Mouse (Mus musculus) midbrain, embryonic 16.5 days (tissue): Measurements from ENCODE around the gene Dtnb. TPM values are rescaled to one million over a fixed set of nuclear protein-coding genes. Genes with fewer than 3 reads are reported as not detected.

Experiments used
- ATAC-seq: fragments of 200-750 bp; cut with Nextera tagmentation; 2 replicates; pipeline ENCODE4 v1.8.0; 2017; ENCODE audit warnings: moderate TSS enrichment
- H3K27ac ChIP-seq: fragments of 300-500 bp; sonication (generic); 2 replicates; pipeline ENCODE4 v1.5.1; 2014; ENCODE audit warnings: mild to moderate bottlenecking, low read length, mixed read lengths
- H3K27me3 ChIP-seq: fragments of 300-500 bp; sonication (generic); 2 replicates; pipeline ENCODE4 v1.6.1; 2014; ENCODE audit warnings: low read depth, low read length, mixed read lengths; ENCODE audit not compliant: control insufficient read depth, insufficient read depth
- H3K36me3 ChIP-seq: fragments of 300-500 bp; sonication (generic); 2 replicates; pipeline ENCODE4 v1.6.1; 2014; ENCODE audit warnings: mild to moderate bottlenecking, low read length, moderate library complexity, mixed read lengths; ENCODE audit not compliant: control insufficient read depth, insufficient read depth
- H3K4me1 ChIP-seq: fragments of 300-500 bp; sonication (generic); 2 replicates; pipeline ENCODE4 v1.6.1; 2014; ENCODE audit warnings: mild to moderate bottlenecking, low read length, mixed read lengths; ENCODE audit not compliant: control insufficient read depth, insufficient read depth
- H3K4me2 ChIP-seq: fragments of 300-500 bp; sonication (generic); 2 replicates; pipeline ENCODE4 v1.6.1; 2014; ENCODE audit warnings: mild to moderate bottlenecking, low read length, mixed read lengths
- H3K4me3 ChIP-seq: fragments of 300-500 bp; sonication (generic); 2 replicates; pipeline ENCODE4 v1.5.1; 2014; ENCODE audit warnings: low read depth, mild to moderate bottlenecking, low read length, moderate library complexity, mixed read lengths
- H3K9ac ChIP-seq: fragments of 300-500 bp; sonication (generic); 2 replicates; pipeline ENCODE4 v1.6.1; 2014; ENCODE audit warnings: low read depth, low read length, mixed read lengths
- H3K9me3 ChIP-seq: fragments of 300-500 bp; sonication (generic); replicated peaks from 2 replicates; pipeline ENCODE4 v1.6.1; 2014; ENCODE audit warnings: mild to moderate bottlenecking, low read length, mixed read lengths; ENCODE audit not compliant: control insufficient read depth, poor library complexity, severe bottlenecking
- whole genome bisulfite sequencing: fragments of 180-500 bp; shearing (Covaris S2); extraction: QIAGEN DNeasy Blood & Tissue Kit; methylation state at CpG from one replicate; pipeline ENCODE4 v1.1.7; 2014; 5-methylcytosine and 5-hydroxymethylcytosine counted together
- polyA plus RNA-seq: library from polyadenylated mRNA; unstranded; fragments of >200 nt; fragmentation: Nextera tagmentation; extraction: Ambion mirVana; gene quantifications from 2 replicates; pipeline ENCODE4 v1.2.1, GENCODE M21; 2015

The Dtnb gene
- polyA plus RNA-seq, 1 experiment from 2014 or later, result 50.4 TPM

GRCm38 (mm10) chr12:3724822-3725370 lies 152.7 kb downstream of the Dtnb start:
- Histone ChIP-seq H3K9me3 (no peaks in the 10 kb centered on the region), H3K27me3 (no peaks in the 10 kb centered on the region), H3K4me2 (no peak overlapping the region), H3K4me3 (no peak overlapping the region), H3K27ac (peak overlapping the region; percentile 43; the same call in 1 of the 2 replicates), H3K9ac (no peak overlapping the region), H3K36me3 (no peaks in the 10 kb centered on the region), H3K4me1 (peaks cover 6% of the 10 kb centered on the region; the same call in 1 of the 2 replicates)
- no peak for ATAC-seq
- WGBS, result 57% methylated on average over 5 of the region's 5 CpGs

GRCm38 (mm10) chr12:3729521-3730075 lies 157.4 kb downstream of the Dtnb start:
- no peaks in the 10 kb centered on the region for H3K36me3 ChIP-seq
- H3K27ac ChIP-seq, result no peak overlapping the region
- peaks cover 3% of the 10 kb centered on the region; the same call in 1 of the 2 replicates for H3K4me1 ChIP-seq
- no peak for ATAC-seq
- H3K27me3 ChIP-seq, result no peaks in the 10 kb centered on the region
- WGBS, result 94% methylated on average over 6 of the region's 6 CpGs
- no peaks in the 10 kb centered on the region for H3K9me3 ChIP-seq
- H3K9ac ChIP-seq, result no peak overlapping the region
- H3K4me2 ChIP-seq, result no peak overlapping the region
- no peak overlapping the region for H3K4me3 ChIP-seq

- H3K4me3 ChIP-seq, result no peak overlapping the region
- H3K9me3 ChIP-seq, result no peaks in the 10 kb centered on the region
- no peak overlapping the region for H3K9ac ChIP-seq
- peak; percentile 68 for ATAC-seq
- no peaks in the 10 kb centered on the region for H3K27me3 ChIP-seq
- WGBS, result 57% methylated on average over 11 of the region's 11 CpGs
- H3K36me3 ChIP-seq, result no peaks in the 10 kb centered on the region
- peaks cover 3% of the 10 kb centered on the region; the same call in 1 of the 2 replicates for H3K4me1 ChIP-seq
- no peak overlapping the region for H3K4me2 ChIP-seq
- H3K27ac ChIP-seq, result no peak overlapping the region; the same call in 1 of the 2 replicates
Measured at GRCm38 (mm10) chr12:3732623-3733265, 160.6 kb downstream of the Dtnb start.

GRCm38 (mm10) chr12:3733328-3733727 lies 161.1 kb downstream of the Dtnb start:
- no peak overlapping the region for H3K4me2 ChIP-seq
- H3K4me1 ChIP-seq, result peaks cover 3% of the 10 kb centered on the region; the same call in 1 of the 2 replicates
- H3K9me3 ChIP-seq, result no peaks in the 10 kb centered on the region
- 83% methylated on average over 7 of the region's 7 CpGs for WGBS
- no peaks in the 10 kb centered on the region for H3K36me3 ChIP-seq
- no peak overlapping the region for H3K4me3 ChIP-seq
- no peak for ATAC-seq
- no peaks in the 10 kb centered on the region for H3K27me3 ChIP-seq
- H3K9ac ChIP-seq, result no peak overlapping the region
- H3K27ac ChIP-seq, result no peak overlapping the region

GRCm38 (mm10) chr12:3737009-3737408 lies 164.8 kb downstream of the Dtnb start:
- Histone ChIP-seq H3K9me3 (no peaks in the 10 kb centered on the region), H3K4me1 (peaks cover 6% of the 10 kb centered on the region; the same call in 1 of the 2 replicates), H3K4me3 (no peak overlapping the region), H3K9ac (no peak overlapping the region), H3K27me3 (no peaks in the 10 kb centered on the region), H3K4me2 (no peak overlapping the region), H3K36me3 (no peaks in the 10 kb centered on the region), H3K27ac (no peak overlapping the region)
- WGBS, result 92% methylated on average over 7 of the region's 7 CpGs
- no peak for ATAC-seq

GRCm38 (mm10) chr12:3738741-3739529 lies 166.8 kb downstream of the Dtnb start:
- Histone ChIP-seq H3K4me1 (peaks cover 2% of the 10 kb centered on the region; the same call in 1 of the 2 replicates), H3K4me2 (no peak overlapping the region), H3K27ac (0 out of 2 replicates have a peak overlapping the region, but pooled peaks have one; percentile 20), H3K4me3 (no peak overlapping the region), H3K9ac (no peak overlapping the region), H3K9me3 (no peaks in the 10 kb centered on the region), H3K36me3 (no peaks in the 10 kb centered on the region), H3K27me3 (no peaks in the 10 kb centered on the region)
- WGBS, result 37% methylated on average over 7 of the region's 7 CpGs
- ATAC-seq, result no peak

GRCm38 (mm10) chr12:3739749-3740704 lies 167.8 kb downstream of the Dtnb start:
- WGBS, result 75% methylated on average over 18 of the region's 18 CpGs
- Histone ChIP-seq H3K9ac (no peak overlapping the region), H3K9me3 (no peaks in the 10 kb centered on the region), H3K4me3 (no peak overlapping the region), H3K4me2 (no peak overlapping the region), H3K36me3 (no peaks in the 10 kb centered on the region), H3K27me3 (no peaks in the 10 kb centered on the region), H3K27ac (no peak overlapping the region), H3K4me1 (peaks cover 2% of the 10 kb centered on the region; the same call in 1 of the 2 replicates)
- ATAC-seq, result no peak

GRCm38 (mm10) chr12:3740705-3741081 lies 168.5 kb downstream of the Dtnb start:
- no peak overlapping the region for H3K9ac ChIP-seq
- no peak overlapping the region for H3K27ac ChIP-seq
- 73% methylated on average over 3 of the region's 3 CpGs for whole genome bisulfite sequencing
- H3K27me3 ChIP-seq, result no peaks in the 10 kb centered on the region
- no peaks in the 10 kb centered on the region for H3K9me3 ChIP-seq
- H3K4me3 ChIP-seq, result no peak overlapping the region
- no peak overlapping the region for H3K4me2 ChIP-seq
- peaks cover 2% of the 10 kb centered on the region; the same call in 1 of the 2 replicates for H3K4me1 ChIP-seq
- H3K36me3 ChIP-seq, result no peaks in the 10 kb centered on the region
- no peak for ATAC-seq
